Mouse (Mus musculus): ENCODE measurements around the gene Cnst. TPM values are rescaled to one million over a fixed set of nuclear protein-coding genes. Genes with fewer than 3 reads are reported as not detected.

The Cnst gene
- polyA plus RNA-seq, 1 experiment: 25.8 TPM

DNA sequence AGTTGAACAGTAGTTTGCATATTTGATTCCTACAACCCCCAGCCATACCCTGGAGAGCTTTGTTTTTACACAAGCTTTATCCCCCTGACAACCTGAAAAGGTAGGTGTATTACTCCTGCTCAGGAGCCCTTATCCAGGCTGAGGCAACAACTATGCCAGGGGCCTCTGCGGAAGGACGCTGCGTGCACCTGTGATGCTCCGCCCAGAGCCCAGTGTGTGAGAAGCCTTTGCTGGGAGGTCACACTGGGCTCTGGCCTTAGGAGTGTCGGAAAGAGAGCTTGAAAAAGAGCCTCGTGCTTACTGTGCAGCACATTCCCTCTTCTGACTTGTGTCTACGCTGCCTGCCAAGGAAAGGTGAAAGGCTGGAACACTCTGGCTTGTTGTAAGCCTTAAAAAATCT, 6.6 kb downstream of the Cnst start:
- H3K27ac ChIP-seq (ENCODE audit: insufficient read depth, low read length): no peak overlapping the region
- peaks cover 2% of the 10 kb centered on the region; the same call in 1 of the 2 replicates for H3K4me1 ChIP-seq (ENCODE audit: control insufficient read depth, insufficient read depth, low read length)
- TF ChIP-seq CTCF (IDR thresholded peaks at IDR 0.05; ENCODE audit: extremely low read depth, insufficient read depth, low read length): no peak
- TF ChIP-seq POLR2A (IDR thresholded peaks at IDR 0.05; ENCODE audit: extremely low read depth, insufficient read depth, low read length): no peak
- no peak overlapping the region for H3K4me3 ChIP-seq (ENCODE audit: insufficient read depth, low read length)

DNA sequence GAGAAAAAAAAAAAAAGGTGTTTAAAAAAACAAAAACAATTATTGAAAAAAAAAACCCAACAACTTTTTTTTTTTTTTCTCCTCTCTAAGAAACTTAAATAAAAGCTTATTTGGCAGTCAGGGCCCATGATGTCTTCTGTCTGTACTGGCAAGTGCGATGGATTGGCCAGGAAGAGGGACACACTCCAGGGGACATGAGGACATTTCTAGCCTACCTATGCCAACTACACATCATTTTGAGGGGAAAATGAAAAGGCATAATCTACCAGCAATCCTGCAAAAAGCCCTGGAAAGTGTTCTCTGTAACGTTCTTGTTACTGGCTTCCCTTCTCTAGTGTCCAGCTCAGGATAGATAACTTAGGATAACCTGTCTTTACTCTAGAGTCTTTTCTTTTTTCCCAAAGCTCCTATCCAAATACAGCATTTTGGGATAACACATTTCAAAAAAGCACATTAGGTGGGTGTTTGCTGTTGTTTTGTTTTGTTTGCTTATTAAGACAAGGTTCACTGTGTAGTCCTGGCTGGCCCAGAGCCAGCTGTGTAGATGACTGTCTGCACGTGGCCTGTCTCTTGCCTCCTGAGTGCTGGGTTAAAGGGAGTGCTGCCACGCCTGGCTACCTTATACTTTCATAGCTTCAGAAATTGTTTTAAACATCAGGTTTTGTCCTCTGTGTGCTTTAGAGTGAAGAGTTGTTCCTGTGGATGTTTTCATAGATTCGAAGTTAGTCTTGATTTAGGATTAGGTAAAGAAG, 7.2 kb downstream of the Cnst start:
- H3K4me1 ChIP-seq (ENCODE audit: control insufficient read depth, insufficient read depth, low read length): no peaks in the 10 kb centered on the region; the same call in 1 of the 2 replicates

DNA sequence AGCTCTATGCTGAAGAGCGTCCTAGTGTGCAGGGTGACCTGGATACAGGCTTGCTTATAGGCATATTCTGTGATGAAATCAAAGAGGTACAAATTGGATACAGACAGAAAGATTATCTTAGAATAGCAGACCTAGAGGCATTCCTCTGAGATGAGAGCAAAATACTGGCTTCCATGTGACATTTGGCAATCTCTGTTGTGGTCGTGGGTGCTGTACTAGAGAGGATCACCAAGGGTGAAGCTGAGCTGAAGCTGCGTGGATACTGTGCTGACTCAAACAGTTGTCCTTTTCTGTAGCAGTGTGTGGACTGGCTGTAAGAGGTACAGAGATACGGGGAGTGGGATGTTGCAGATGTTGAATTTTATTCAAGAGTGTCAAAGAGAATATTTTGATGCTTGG, 7.8 kb downstream of the Cnst start:
- TF ChIP-seq POLR2A (IDR thresholded peaks at IDR 0.05; ENCODE audit: extremely low read depth, insufficient read depth, low read length) (no peak), CTCF (IDR thresholded peaks at IDR 0.05; ENCODE audit: extremely low read depth, insufficient read depth, low read length) (no peak)
- Histone ChIP-seq H3K4me3 (ENCODE audit: insufficient read depth, low read length) (no peak overlapping the region), H3K27ac (ENCODE audit: insufficient read depth, low read length) (no peak overlapping the region), H3K4me1 (ENCODE audit: control insufficient read depth, insufficient read depth, low read length) (no peaks in the 10 kb centered on the region)

More for the DNA sequence above, 7.2 kb downstream of the Cnst start:
- Histone ChIP-seq H3K27ac (ENCODE audit: insufficient read depth, low read length) (no peak overlapping the region), H3K4me3 (ENCODE audit: insufficient read depth, low read length) (no peak overlapping the region)
- TF ChIP-seq POLR2A (IDR thresholded peaks at IDR 0.05; ENCODE audit: extremely low read depth, insufficient read depth, low read length) (no peak), CTCF (IDR thresholded peaks at IDR 0.05; ENCODE audit: extremely low read depth, insufficient read depth, low read length) (no peak)

DNA sequence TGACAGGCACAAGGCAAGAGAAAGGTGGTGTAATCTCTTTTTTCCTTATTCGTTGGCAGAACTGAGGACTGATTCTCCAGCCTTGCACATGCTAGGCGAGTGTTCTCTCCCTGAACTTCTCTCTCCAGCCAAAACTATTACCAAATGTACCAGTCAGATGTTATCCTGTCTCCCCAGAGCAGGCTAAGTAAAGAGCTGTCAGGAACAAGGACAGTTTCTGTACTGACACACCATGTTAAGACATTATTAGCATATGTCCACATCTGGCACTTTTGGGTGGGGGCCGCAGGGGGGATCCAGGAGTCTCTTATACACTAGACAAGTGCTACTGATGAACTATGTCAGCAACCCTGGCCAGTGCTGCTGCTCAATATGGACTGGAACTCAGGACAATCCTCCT, 10.8 kb downstream of the Cnst start:
- no peaks in the 10 kb centered on the region for H3K4me1 ChIP-seq (ENCODE audit: control insufficient read depth, insufficient read depth, low read length)
- TF ChIP-seq CTCF (IDR thresholded peaks at IDR 0.05; ENCODE audit: extremely low read depth, insufficient read depth, low read length): no peak
- TF ChIP-seq POLR2A (IDR thresholded peaks at IDR 0.05; ENCODE audit: extremely low read depth, insufficient read depth, low read length): no peak
- H3K27ac ChIP-seq (ENCODE audit: insufficient read depth, low read length): no peak overlapping the region
- H3K4me3 ChIP-seq (ENCODE audit: insufficient read depth, low read length): no peak overlapping the region

DNA sequence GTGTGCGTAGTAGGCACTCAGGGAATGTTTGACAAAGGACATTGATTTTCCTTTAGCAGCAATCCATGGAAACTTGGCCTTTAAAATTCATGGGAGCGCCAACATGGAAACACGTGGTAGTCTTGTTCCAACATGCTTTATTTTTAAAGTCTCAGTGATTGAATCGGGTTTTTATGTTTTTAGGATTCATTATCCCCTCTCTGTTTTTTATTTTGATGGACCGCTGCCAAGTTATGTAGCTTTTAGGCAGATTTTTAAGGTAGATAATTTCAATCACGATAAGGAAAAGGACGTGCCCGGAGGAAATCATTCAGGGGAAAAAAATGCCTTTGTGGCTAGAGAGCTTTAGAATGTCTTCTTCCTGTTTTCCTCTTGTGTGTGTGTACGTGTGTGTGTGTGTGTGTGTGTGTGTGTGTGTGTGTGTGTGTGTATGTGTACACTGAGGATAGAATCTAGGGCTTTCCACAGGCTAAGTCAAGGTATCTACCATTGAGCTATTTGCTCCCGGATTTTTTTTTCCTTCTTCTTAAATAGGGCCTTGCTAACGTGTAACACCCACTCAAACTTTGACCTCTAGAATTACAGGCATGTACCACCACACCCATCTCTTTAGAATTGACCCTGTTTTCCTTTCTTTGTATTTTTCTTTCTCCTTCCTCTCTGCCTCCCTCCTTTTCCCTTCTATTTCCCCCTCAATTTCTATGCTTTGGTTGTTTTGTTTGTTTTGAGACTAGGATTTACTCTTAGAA, 13.4 kb downstream of the Cnst start:
- Histone ChIP-seq H3K4me3 (ENCODE audit: insufficient read depth, low read length) (no peak overlapping the region), H3K27ac (ENCODE audit: insufficient read depth, low read length) (no peak overlapping the region), H3K4me1 (ENCODE audit: control insufficient read depth, insufficient read depth, low read length) (peaks cover 3% of the 10 kb centered on the region; the same call in 1 of the 2 replicates)
- no peak for TF ChIP-seq POLR2A (IDR thresholded peaks at IDR 0.05; ENCODE audit: extremely low read depth, insufficient read depth, low read length)
- TF ChIP-seq CTCF (IDR thresholded peaks at IDR 0.05; ENCODE audit: extremely low read depth, insufficient read depth, low read length): no peak

DNA sequence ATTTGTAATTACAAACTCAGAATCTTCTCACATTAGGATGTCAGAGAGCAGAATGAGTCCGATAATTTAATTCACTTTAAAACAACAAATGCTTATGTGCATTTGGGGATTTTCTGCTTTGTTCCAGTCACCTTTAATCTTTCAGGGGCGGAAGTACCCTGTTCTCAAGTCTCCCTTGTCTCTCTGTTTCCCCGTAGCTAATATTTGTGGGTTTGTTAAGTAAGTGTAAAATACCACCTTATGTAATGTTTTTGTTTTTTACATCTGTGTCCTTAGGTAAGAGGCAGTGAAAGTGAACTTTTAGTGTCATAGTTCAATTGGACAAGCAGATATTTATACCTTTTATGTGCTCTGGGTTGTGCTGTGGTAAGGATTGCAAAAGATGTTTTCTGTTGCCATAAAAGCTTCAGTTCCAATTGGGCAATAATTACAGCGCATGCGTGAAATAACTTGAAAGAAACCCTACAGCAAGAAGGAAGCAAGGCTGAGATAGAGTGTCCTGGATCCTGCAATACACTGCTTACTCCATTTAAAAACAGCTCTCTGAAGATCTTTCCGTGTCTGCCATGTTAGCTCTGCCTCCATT, 14.8 kb downstream of the Cnst start:
- Histone ChIP-seq H3K4me3 (ENCODE audit: insufficient read depth, low read length) (no peak overlapping the region), H3K27ac (ENCODE audit: insufficient read depth, low read length) (no peak overlapping the region), H3K4me1 (ENCODE audit: control insufficient read depth, insufficient read depth, low read length) (peaks cover 3% of the 10 kb centered on the region; the same call in 1 of the 2 replicates)
- TF ChIP-seq CTCF (IDR thresholded peaks at IDR 0.05; ENCODE audit: extremely low read depth, insufficient read depth, low read length) (no peak), POLR2A (IDR thresholded peaks at IDR 0.05; ENCODE audit: extremely low read depth, insufficient read depth, low read length) (no peak)

DNA sequence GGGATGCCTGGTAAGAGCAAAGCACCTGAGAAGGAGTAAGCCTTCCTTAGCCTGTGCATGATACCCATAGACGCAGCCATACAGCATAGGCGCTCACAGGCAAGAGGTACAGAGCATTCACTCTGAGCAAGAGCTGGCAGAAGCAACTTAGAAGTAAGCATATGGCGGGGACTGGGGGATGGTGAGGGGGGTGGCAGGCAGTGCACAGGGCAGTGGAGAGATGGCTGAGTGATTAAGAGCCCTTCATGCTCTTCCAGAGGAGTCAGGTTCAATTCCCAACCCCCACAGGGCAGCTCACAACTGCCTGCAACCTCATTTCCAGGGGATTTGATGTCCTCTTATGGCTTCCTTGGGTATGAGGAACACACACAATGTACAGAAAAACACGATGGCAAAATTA, 17.0 kb downstream of the Cnst start:
- TF ChIP-seq CTCF (IDR thresholded peaks at IDR 0.05; ENCODE audit: extremely low read depth, insufficient read depth, low read length) (no peak), POLR2A (IDR thresholded peaks at IDR 0.05; ENCODE audit: extremely low read depth, insufficient read depth, low read length) (no peak)
- peaks cover 3% of the 10 kb centered on the region; the same call in 1 of the 2 replicates for H3K4me1 ChIP-seq (ENCODE audit: control insufficient read depth, insufficient read depth, low read length)
- no peak overlapping the region for H3K4me3 ChIP-seq (ENCODE audit: insufficient read depth, low read length)
- H3K27ac ChIP-seq (ENCODE audit: insufficient read depth, low read length): no peak overlapping the region

DNA sequence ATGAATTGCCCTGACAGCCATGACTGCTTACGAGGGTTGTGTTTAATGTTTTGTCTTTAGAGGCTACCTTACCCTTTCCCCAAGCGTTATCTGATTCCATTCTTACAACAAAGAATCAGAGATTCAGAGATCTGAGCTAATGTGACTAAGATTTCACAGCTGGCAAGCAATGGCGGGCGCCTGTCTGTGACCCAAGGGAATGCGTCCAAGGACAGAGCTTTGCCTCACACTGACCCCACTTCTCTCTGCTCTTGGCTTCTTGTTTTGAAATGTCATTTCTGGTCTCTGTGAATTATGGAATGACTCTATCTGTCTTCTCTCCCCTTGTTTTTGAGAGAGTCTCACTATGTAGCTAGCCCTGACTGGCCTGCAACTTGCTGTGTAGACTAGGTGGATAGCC, 17.8 kb downstream of the Cnst start:
- Histone ChIP-seq H3K4me1 (ENCODE audit: control insufficient read depth, insufficient read depth, low read length) (peaks cover 3% of the 10 kb centered on the region; the same call in 1 of the 2 replicates), H3K27ac (ENCODE audit: insufficient read depth, low read length) (no peak overlapping the region), H3K4me3 (ENCODE audit: insufficient read depth, low read length) (no peak overlapping the region)
- TF ChIP-seq CTCF (IDR thresholded peaks at IDR 0.05; ENCODE audit: extremely low read depth, insufficient read depth, low read length) (no peak), POLR2A (IDR thresholded peaks at IDR 0.05; ENCODE audit: extremely low read depth, insufficient read depth, low read length) (no peak)

DNA sequence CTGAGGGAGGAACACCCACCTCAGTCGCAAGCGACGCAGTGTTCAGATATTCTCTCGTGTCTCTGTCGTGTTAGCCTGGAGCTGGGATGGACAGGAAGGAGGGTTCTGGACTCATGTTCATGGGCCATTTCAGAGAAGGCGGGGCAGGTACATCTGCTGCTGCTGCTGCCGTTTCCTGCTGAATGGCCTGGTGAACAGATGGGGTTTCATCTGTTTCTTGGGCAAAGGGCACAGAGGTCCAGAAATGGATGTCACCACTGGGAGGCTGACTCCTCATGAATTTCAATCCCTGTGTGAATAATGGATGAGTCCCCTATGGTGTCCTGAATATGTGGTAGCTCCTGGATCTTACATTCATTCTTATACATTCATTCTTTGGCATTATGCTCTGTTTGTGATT, 21.4 kb downstream of the Cnst start:
- peaks cover 3% of the 10 kb centered on the region; the same call in 1 of the 2 replicates for H3K4me1 ChIP-seq (ENCODE audit: control insufficient read depth, insufficient read depth, low read length)
- H3K27ac ChIP-seq (ENCODE audit: insufficient read depth, low read length): no peak overlapping the region
- H3K4me3 ChIP-seq (ENCODE audit: insufficient read depth, low read length): no peak overlapping the region
- TF ChIP-seq POLR2A (IDR thresholded peaks at IDR 0.05; ENCODE audit: extremely low read depth, insufficient read depth, low read length): no peak
- TF ChIP-seq CTCF (IDR thresholded peaks at IDR 0.05; ENCODE audit: extremely low read depth, insufficient read depth, low read length): no peak

All from cortical plate, adult 2 months (tissue).